Mouse (Mus musculus) spleen, adult 10 weeks (tissue): ENCODE measurements around the gene Olfr286. TPM values are rescaled to one million over a fixed set of nuclear protein-coding genes. Genes with fewer than 3 reads are reported as not detected.

Experiments
- polyA plus RNA-seq: library from polyadenylated mRNA; stranded (reverse); fragments of 350-450 nt; fragmentation: Illumina TruSeq; extraction: RNeasy Lipid Tissue Mini Kit (QIAGEN cat#74804); gene quantifications from one replicate; pipeline ENCODE4 v1.2.3, GENCODE M21; 2015; ENCODE audit warnings: low replicate concordance; ENCODE audit not compliant: insufficient read depth

The Olfr286 gene
- not detected for polyA plus RNA-seq

GRCm38 (mm10) chr15:98234350-98234749, at the start of gene Olfr286:
Gene Olfr286 (minus strand): TSS chr15:98234450.

GRCm38 (mm10) chr15:98257193-98257592, 22.9 kb upstream of the Olfr286 start, which contains the start of gene H1fnt:
Gene H1fnt (minus strand): TSS chr15:98257293.

GRCm38 (mm10) chr15:98220877-98221276, 13.4 kb downstream of the Olfr286 start, which contains the start of the genes Gm44579 and Olfr287:
Gene Gm44579 (minus strand): TSS chr15:98220977.
Gene Olfr287 (minus strand): TSS chr15:98221056.

GRCm38 (mm10) chr15:98195442-98195841, 38.8 kb downstream of the Olfr286 start, which contains the start of gene Olfr288:
Gene Olfr288 (minus strand): TSS chr15:98195542.

Other genes starting within 250 kb of the Olfr286 start
- not detected for gene Col2a1, start 229.8 kb downstream of the Olfr286 start, polyA plus RNA-seq
- 5.4 TPM for gene Pfkm, start 141.9 kb downstream of the Olfr286 start, polyA plus RNA-seq
- gene Senp1, start 140.7 kb downstream of the Olfr286 start, polyA plus RNA-seq: 55.0 TPM
- 25.2 TPM for gene Asb8, start 68.8 kb downstream of the Olfr286 start, polyA plus RNA-seq
- gene Ccdc184, start 67.3 kb downstream of the Olfr286 start, polyA plus RNA-seq: 0.39 TPM
- gene Olfr288, start 38.9 kb downstream of the Olfr286 start, polyA plus RNA-seq: not detected
- gene Gm44579, start 13.5 kb downstream of the Olfr286 start, polyA plus RNA-seq: not detected
- not detected for gene Olfr287, start 13.4 kb downstream of the Olfr286 start, polyA plus RNA-seq
- gene H1fnt, start 22.8 kb upstream of the Olfr286 start, polyA plus RNA-seq: not detected
- 0.84 TPM for gene Zfp641, start 61.7 kb upstream of the Olfr286 start, polyA plus RNA-seq
- gene Olfr285, start 82.9 kb upstream of the Olfr286 start, polyA plus RNA-seq: not detected
- not detected for gene Olfr284, start 106.5 kb upstream of the Olfr286 start, polyA plus RNA-seq
- gene Olfr283, start 146.5 kb upstream of the Olfr286 start, polyA plus RNA-seq: not detected
- not detected for gene Olfr282, start 196.8 kb upstream of the Olfr286 start, polyA plus RNA-seq
- not detected for gene Olfr281, start 218.1 kb upstream of the Olfr286 start, polyA plus RNA-seq
- not detected for gene OR5BS1P, start 235.4 kb upstream of the Olfr286 start, polyA plus RNA-seq
- gene Lalba, start 248.3 kb upstream of the Olfr286 start, polyA plus RNA-seq: 0.81 TPM